Mouse (Mus musculus): Measurements from ENCODE around the gene Dnajb13. TPM values are rescaled to one million over a fixed set of nuclear protein-coding genes. Genes with fewer than 3 reads are reported as not detected.

Gene Dnajb13
- polyA plus RNA-seq, 1 experiment from 2014 or later, result 0.81 TPM

DNA sequence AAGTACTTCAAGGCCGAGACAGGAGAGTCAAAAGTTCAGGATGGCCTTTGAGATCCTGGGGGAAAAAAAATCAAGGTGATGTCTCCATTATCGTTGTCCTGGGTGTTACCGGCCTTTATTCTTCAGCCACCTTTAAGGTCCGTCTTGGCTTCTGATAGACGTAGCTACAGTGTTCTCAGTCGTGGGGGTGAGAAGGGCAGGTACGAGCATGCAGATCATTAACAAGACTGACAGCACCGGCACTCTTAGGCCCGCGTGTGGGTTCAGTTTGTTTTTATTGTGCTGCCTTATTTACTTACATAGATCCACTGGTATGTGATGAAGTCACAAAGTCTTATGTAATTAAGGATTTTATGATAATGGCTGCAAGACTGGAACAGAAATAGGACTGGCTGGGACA, 51.0 kb downstream of the Dnajb13 start:
- H3K9me3 ChIP-seq (replicated peaks), result no peaks in the 10 kb centered on the region
- DNase-seq (ENCODE audit: low spot score), result no peak
- H3K36me3 ChIP-seq, result peaks cover 98% of the 10 kb centered on the region
- H3K4me1 ChIP-seq, result no peaks in the 10 kb centered on the region
- WGBS, result 90% methylated on average over 10 of the region's 10 CpGs
- no peak overlapping the region for H3K27ac ChIP-seq (replicated peaks)
- H3K27me3 ChIP-seq (ENCODE audit: low read depth, poor library complexity, severe bottlenecking), result no peaks in the 10 kb centered on the region
- no peak overlapping the region for H3K4me3 ChIP-seq

DNA sequence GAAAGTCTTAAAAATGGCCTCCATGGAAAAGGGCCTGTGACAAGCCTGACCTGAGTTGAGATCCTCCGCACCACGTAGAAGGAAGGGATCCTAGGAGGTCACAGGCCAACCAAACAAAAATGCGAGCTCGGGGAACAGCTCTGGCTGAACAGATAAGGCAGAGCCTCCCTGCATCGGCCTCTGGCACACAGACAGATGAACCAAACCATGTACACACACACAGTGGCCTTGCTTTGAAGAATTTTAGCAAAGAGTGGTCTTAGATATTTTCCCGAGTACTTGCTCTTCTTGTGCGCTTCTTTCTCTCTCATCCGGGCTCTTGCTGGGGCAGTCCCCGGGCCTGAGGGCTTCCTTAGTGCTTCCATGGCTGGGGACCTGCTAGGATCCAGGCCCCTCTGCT, 51.6 kb downstream of the Dnajb13 start:
- H3K27ac ChIP-seq (replicated peaks), result no peak overlapping the region
- WGBS, result 82% methylated on average over 9 of the region's 9 CpGs
- H3K36me3 ChIP-seq, result peaks cover 96% of the 10 kb centered on the region
- H3K27me3 ChIP-seq (ENCODE audit: low read depth, poor library complexity, severe bottlenecking), result no peaks in the 10 kb centered on the region
- no peak overlapping the region for H3K4me3 ChIP-seq
- no peak for DNase-seq (ENCODE audit: low spot score)
- no peaks in the 10 kb centered on the region for H3K4me1 ChIP-seq
- no peaks in the 10 kb centered on the region for H3K9me3 ChIP-seq (replicated peaks)

DNA sequence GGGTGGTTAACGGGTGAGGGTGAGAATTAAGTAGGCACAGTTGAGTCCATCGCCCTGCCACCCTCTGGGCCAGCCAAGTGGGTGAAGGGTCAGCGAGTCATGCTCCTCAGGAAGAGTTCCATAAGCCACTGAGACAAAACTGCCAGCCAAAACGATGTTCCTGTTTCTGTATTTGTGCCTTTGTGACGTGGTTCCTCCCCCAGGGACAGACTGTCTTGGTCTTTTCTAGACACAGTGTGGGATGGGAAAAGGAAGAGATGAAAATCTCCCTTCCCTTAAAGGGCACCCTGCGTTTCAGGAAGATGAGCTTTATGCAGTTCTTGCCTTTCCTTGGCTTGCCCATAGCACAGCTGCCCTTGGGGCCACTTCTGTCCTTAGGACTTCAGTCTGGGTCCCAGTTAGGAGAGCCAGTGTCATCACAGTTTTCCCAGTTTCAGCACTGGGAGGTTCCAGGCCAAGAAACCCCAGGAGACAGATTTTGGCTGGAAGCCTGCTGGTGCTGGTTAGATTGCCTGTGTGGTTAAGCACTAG, 53.1 kb downstream of the Dnajb13 start:
- no peaks in the 10 kb centered on the region for H3K4me1 ChIP-seq
- H3K27me3 ChIP-seq (ENCODE audit: low read depth, poor library complexity, severe bottlenecking), result no peaks in the 10 kb centered on the region
- H3K36me3 ChIP-seq, result peaks cover 97% of the 10 kb centered on the region
- DNase-seq (ENCODE audit: low spot score), result no peak
- H3K9me3 ChIP-seq (replicated peaks), result no peaks in the 10 kb centered on the region
- 86% methylated on average over 6 of the region's 6 CpGs for WGBS
- no peak overlapping the region for H3K4me3 ChIP-seq
- no peak overlapping the region for H3K27ac ChIP-seq (replicated peaks)

DNA sequence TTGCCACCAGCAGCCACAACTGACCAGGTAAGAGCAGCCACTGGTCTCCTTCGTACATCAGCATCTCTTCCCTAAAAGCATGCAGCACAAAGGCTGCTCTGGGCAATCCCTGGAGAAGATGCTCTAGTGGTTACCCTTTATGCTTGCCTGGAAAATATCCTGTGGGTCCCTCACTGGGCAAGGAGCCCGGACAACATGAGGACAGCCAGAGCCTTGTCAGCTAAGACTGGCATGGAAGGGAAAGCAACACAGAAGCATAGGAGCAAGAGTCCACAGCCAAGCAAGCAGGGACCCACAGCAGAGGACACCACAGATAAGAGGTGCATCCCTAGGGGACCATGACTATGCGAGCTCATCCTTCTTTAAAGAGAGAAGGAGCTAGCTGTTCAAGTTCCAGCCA, 54.9 kb downstream of the Dnajb13 start:
- Histone ChIP-seq H3K27me3 (ENCODE audit: low read depth, poor library complexity, severe bottlenecking) (no peaks in the 10 kb centered on the region), H3K9me3 (replicated peaks) (no peaks in the 10 kb centered on the region), H3K4me1 (no peaks in the 10 kb centered on the region), H3K4me3 (no peak overlapping the region), H3K27ac (replicated peaks) (no peak overlapping the region), H3K36me3 (peaks cover 97% of the 10 kb centered on the region)
- DNase-seq (ENCODE audit: low spot score), result no peak
- WGBS, result 93% methylated on average over 3 of the region's 3 CpGs

DNA sequence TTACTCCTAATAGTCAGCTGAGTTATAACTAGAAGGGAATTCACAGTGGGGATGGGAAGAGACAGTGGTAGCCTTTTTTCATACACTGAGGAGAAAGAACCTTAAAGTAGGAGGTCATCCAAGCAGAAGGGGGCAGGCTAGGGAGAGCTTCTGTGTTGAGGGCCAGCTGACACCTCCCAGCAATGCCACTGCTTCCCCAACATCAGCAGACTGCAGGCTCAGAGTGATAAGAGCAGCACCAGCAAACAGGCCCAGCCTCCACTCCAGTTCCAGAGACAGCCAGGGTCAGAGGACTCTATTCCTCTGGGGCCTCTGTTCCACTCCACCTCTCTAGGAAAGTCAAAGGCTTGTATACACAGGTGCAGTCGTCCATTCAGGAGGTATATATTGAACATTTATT, 56.6 kb downstream of the Dnajb13 start:
- Histone ChIP-seq H3K4me3 (no peak overlapping the region), H3K9me3 (replicated peaks) (no peaks in the 10 kb centered on the region), H3K4me1 (no peaks in the 10 kb centered on the region), H3K27me3 (ENCODE audit: low read depth, poor library complexity, severe bottlenecking) (no peaks in the 10 kb centered on the region), H3K36me3 (peaks cover 98% of the 10 kb centered on the region), H3K27ac (replicated peaks) (no peak overlapping the region)
- WGBS, result 88% methylated on average over 1 of the region's 1 CpGs
- no peak for DNase-seq (ENCODE audit: low spot score)

Other genes starting within 250 kb of the Dnajb13 start
- gene P4ha3, start 229.4 kb downstream of the Dnajb13 start, polyA plus RNA-seq (2016; fragmentation: Nextera tagmentation; extraction: Ambion mirVana), result 1.4 and 3.1 TPM in 2 replicates
- gene C2cd3, start 142.7 kb downstream of the Dnajb13 start, polyA plus RNA-seq (2016; fragmentation: Nextera tagmentation; extraction: Ambion mirVana), result 30.7 and 32.8 TPM in 2 replicates
- 96.9 and 111 TPM in 2 replicates for gene Ppme1, start 142.7 kb downstream of the Dnajb13 start, polyA plus RNA-seq (2016; fragmentation: Nextera tagmentation; extraction: Ambion mirVana)
- not detected in 2 replicates for gene Ucp3, start 42.0 kb downstream of the Dnajb13 start, polyA plus RNA-seq (2016; fragmentation: Nextera tagmentation; extraction: Ambion mirVana)
- gene Ucp2, start 21.6 kb downstream of the Dnajb13 start, polyA plus RNA-seq (2016; fragmentation: Nextera tagmentation; extraction: Ambion mirVana), result 81.4 and 93.1 TPM in 2 replicates
- 22.0 and 22.8 TPM in 2 replicates for gene Coa4, start 22.1 kb upstream of the Dnajb13 start, polyA plus RNA-seq (2016; fragmentation: Nextera tagmentation; extraction: Ambion mirVana)
- gene Rab6a, start 92.5 kb upstream of the Dnajb13 start, polyA plus RNA-seq (2016; fragmentation: Nextera tagmentation; extraction: Ambion mirVana), result 98.2 and 105 TPM in 2 replicates
- 63.2 and 68.9 TPM in 2 replicates for gene Mrpl48, start 93.3 kb upstream of the Dnajb13 start, polyA plus RNA-seq (2016; fragmentation: Nextera tagmentation; extraction: Ambion mirVana)
- gene Plekhb1, start 147.5 kb upstream of the Dnajb13 start, polyA plus RNA-seq (2016; fragmentation: Nextera tagmentation; extraction: Ambion mirVana), result 4.2 and 4.4 TPM in 2 replicates
- gene Fam168a, start 191.7 kb upstream of the Dnajb13 start, polyA plus RNA-seq (2016; fragmentation: Nextera tagmentation; extraction: Ambion mirVana), result 29.3 and 37.3 TPM in 2 replicates

All from midbrain, embryonic 10.5 days (tissue).